Mouse (Mus musculus) liver, embryonic 15.5 days (tissue): ENCODE results near the gene Pdk4. TPM values are rescaled to one million over a fixed set of nuclear protein-coding genes. Genes with fewer than 3 reads are reported as not detected.
A peak's percentile ranks its signal among the peaks of the same experiment; 100 is the strongest.

ENCODE experiments used
- ATAC-seq: fragments of 200-750 bp; cut with Nextera tagmentation; 2 replicates; pipeline ENCODE4 v1.8.0; 2017; ENCODE audit warnings: moderate number of reproducible peaks, mild to moderate bottlenecking, moderate library complexity; ENCODE audit not compliant: insufficient read depth
- H3K27ac ChIP-seq: fragments of 300-500 bp; sonication (generic); replicated peaks from 2 replicates; pipeline ENCODE4 v1.5.1; 2015; ENCODE audit warnings: mild to moderate bottlenecking, inconsistent platforms
- H3K27me3 ChIP-seq: fragments of 300-500 bp; sonication (generic); 2 replicates; pipeline ENCODE4 v1.6.1; 2015; ENCODE audit warnings: mild to moderate bottlenecking, inconsistent platforms
- H3K36me3 ChIP-seq: fragments of 300-500 bp; sonication (generic); replicated peaks from 2 replicates; pipeline ENCODE4 v1.6.1; 2015; ENCODE audit warnings: moderate library complexity, mild to moderate bottlenecking, inconsistent platforms
- H3K4me1 ChIP-seq: fragments of 300-500 bp; sonication (generic); replicated peaks from 2 replicates; pipeline ENCODE4 v1.6.1; 2015; ENCODE audit warnings: inconsistent platforms
- H3K4me2 ChIP-seq: fragments of 300-500 bp; sonication (generic); 2 replicates; pipeline ENCODE4 v1.6.1; 2015; ENCODE audit warnings: moderate library complexity, mild to moderate bottlenecking, inconsistent platforms
- H3K4me3 ChIP-seq: fragments of 300-500 bp; sonication (generic); replicated peaks from 2 replicates; pipeline ENCODE4 v1.5.1; 2015; ENCODE audit warnings: mild to moderate bottlenecking, inconsistent platforms
- H3K9ac ChIP-seq: fragments of 300-500 bp; sonication (generic); 2 replicates; pipeline ENCODE4 v1.6.1; 2015; ENCODE audit warnings: moderate library complexity, mild to moderate bottlenecking, inconsistent platforms
- H3K9me3 ChIP-seq: fragments of 300-500 bp; sonication (generic); replicated peaks from 2 replicates; pipeline ENCODE4 v1.6.1; 2016; ENCODE audit warnings: inconsistent platforms
- WGBS: fragments of 180-500 bp; shearing (Covaris S2); methylation state at CpG from one replicate; pipeline ENCODE4 v1.1.7; 2015; ENCODE audit warnings: mixed read lengths; ENCODE audit not compliant: insufficient replicate concordance; 5-methylcytosine and 5-hydroxymethylcytosine counted together
- polyA plus RNA-seq: library from polyadenylated mRNA; unstranded; fragments of >200 nt; fragmentation: Nextera tagmentation; extraction: Ambion mirVana; gene quantifications from 2 replicates; pipeline ENCODE4 v1.2.1, GENCODE M21; 2015

The Pdk4 gene
- polyA plus RNA-seq, 1 experiment from 2014 or later = 2.8 TPM

DNA sequence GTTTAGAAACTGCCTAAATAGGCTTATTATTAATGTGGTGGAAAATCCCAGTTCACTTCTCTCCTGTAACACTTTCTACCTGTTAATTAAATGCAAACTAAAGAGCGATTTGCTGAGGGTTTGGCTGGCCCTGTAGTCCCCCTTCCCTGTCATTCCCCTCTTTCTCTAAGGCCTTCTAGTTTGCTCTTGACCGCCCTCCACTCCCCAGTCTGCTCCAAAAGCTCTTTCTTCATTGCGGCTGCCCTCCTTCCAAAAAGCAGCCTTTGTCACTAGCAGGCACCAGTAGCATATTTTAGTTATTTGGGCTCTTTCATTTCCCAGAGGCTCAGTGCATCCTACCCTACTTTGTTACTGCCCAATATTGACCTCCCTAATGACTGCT lies 736 bp upstream of the Pdk4 start:
- Histone ChIP-seq H3K4me2 (peak overlapping the region; percentile 58), H3K27me3 (peaks cover 8% of the 10 kb centered on the region), H3K9me3 (no peaks in the 10 kb centered on the region), H3K27ac (no peak overlapping the region), H3K9ac (no peak overlapping the region), H3K4me1 (no peaks in the 10 kb centered on the region), H3K4me3 (no peak overlapping the region), H3K36me3 (no peaks in the 10 kb centered on the region)
- 33% methylated on average over 3 of the region's 3 CpGs for WGBS
- ATAC-seq = no peak

DNA sequence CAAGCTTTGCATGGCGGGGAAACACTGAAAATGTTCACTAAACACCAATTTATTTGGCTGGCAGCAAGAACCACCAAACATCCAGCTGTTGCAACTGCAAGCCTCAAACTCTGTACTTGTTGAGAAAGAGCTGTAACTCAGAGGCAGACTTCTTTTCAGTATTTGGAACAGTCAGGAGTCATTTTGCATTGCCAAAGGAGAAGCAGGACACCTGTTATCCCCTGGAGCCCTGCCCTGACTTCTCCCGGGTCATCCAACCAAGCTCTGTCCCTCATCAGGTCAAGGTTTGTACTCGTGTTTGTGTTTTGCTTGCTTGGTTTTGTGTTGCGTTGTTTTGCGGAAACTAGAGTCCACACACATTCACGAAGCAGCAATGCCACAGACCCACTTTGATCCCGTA lies 11.1 kb downstream of the Pdk4 start:
- H3K4me3 ChIP-seq = no peak overlapping the region
- H3K27me3 ChIP-seq = no peaks in the 10 kb centered on the region
- H3K9ac ChIP-seq = no peak overlapping the region
- H3K27ac ChIP-seq = no peak overlapping the region
- ATAC-seq = no peak
- WGBS = 73% methylated on average over 7 of the region's 7 CpGs
- no peaks in the 10 kb centered on the region for H3K36me3 ChIP-seq
- H3K9me3 ChIP-seq = no peaks in the 10 kb centered on the region
- H3K4me1 ChIP-seq = no peaks in the 10 kb centered on the region
- no peak overlapping the region for H3K4me2 ChIP-seq

DNA sequence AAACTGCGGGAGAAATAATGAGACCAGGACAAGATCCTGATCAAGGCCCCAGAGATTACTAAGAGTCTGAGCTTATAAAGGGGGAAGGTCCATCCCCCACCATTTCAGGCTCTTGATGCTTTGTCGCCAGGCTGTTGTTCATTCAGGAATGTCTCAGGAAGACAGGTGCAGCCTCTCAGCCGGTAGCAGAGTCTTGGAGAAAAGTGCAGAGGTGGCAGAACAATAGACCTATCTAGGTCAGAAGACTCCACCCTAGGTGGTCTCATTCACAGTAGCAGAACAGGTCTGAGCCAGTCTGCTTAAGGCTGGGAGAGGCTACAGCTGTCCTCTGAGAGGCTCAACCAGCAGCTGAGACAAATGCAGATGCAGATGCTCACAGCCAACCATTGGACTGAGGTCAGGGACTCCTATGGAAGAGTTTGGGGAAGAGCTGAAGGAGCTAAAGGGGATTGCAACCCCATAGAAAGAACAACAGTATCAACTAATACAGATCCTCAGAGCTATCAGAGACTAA lies 13.8 kb downstream of the Pdk4 start:
- H3K36me3 ChIP-seq = no peaks in the 10 kb centered on the region
- no peak overlapping the region for H3K27ac ChIP-seq
- no peak for ATAC-seq
- 55% methylated on average over 3 of the region's 3 CpGs for WGBS
- no peak overlapping the region for H3K4me3 ChIP-seq
- H3K9ac ChIP-seq = no peak overlapping the region
- H3K27me3 ChIP-seq = no peaks in the 10 kb centered on the region
- no peak overlapping the region for H3K4me2 ChIP-seq
- no peaks in the 10 kb centered on the region for H3K4me1 ChIP-seq
- no peaks in the 10 kb centered on the region for H3K9me3 ChIP-seq

DNA sequence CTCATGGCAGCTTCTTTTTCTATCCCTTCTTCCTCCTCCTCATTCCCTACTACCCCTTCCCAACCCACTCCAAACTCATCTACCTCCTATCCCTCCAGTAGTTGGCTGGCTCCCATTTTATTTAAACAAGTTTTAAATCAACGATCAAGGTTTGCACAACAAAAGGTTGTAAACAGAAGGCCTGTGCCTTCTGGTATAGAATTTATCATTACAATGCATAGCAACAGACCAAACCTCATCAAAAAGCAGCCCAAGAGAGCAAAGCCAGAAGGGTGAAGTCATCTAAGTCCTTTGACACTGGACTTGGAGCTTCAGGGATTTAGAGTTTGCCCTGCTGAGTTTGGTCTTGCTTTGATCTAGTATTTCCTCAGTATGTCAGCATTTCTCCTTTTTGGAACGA lies 15.0 kb downstream of the Pdk4 start:
- ATAC-seq = no peak
- H3K4me3 ChIP-seq = no peak overlapping the region
- no peaks in the 10 kb centered on the region for H3K4me1 ChIP-seq
- H3K36me3 ChIP-seq = no peaks in the 10 kb centered on the region
- WGBS = 59% methylated on average over 2 of the region's 2 CpGs
- no peak overlapping the region for H3K4me2 ChIP-seq
- no peaks in the 10 kb centered on the region for H3K27me3 ChIP-seq
- H3K9ac ChIP-seq = no peak overlapping the region
- no peak overlapping the region for H3K27ac ChIP-seq
- no peaks in the 10 kb centered on the region for H3K9me3 ChIP-seq

DNA sequence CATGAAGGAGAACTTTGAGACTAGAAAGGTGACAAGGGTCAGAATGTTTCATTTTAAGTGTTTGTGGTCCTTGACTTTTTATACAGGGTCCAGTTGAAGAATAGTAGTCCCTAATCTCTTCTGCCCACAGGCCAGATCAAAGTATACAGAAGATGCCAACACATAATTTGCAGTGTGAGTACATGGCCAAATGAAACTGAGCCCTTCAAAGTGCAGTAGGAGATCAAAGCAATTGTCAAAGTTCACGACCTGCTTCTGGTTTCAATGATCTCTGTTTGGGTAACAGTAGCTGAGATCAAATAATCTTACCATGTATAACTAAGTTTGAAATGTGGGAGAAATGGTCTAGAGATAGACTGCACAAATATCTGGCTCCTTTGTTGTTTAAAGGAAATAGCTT lies 22.1 kb downstream of the Pdk4 start:
- Histone ChIP-seq H3K36me3 (no peaks in the 10 kb centered on the region), H3K27me3 (no peaks in the 10 kb centered on the region), H3K27ac (no peak overlapping the region), H3K4me3 (no peak overlapping the region), H3K4me2 (no peak overlapping the region), H3K4me1 (no peaks in the 10 kb centered on the region), H3K9me3 (no peaks in the 10 kb centered on the region), H3K9ac (no peak overlapping the region)
- ATAC-seq = no peak
- 30% methylated on average over 1 of the region's 1 CpGs for WGBS

DNA sequence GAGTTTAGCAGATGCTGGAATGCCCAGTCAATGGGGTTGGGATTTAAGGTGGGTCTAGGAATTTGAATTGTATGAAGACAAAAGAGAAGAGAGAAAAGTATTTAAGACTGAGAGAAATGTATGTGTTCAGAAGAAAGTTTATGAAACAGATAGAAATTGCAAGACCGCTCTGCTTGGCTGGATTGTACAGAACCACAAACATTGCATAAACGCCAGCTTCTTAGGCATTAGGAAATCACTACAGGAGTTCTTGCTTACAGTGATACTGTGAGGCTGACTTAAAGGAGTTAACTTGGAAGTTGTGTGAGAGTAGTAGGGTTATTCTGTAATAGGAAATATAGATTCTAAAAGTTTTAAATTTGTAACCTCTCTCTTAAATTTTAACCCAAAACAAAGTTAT lies 23.4 kb downstream of the Pdk4 start:
- Histone ChIP-seq H3K4me2 (no peak overlapping the region), H3K27ac (no peak overlapping the region), H3K4me1 (no peaks in the 10 kb centered on the region), H3K27me3 (no peaks in the 10 kb centered on the region), H3K4me3 (no peak overlapping the region), H3K9ac (no peak overlapping the region), H3K36me3 (no peaks in the 10 kb centered on the region), H3K9me3 (no peaks in the 10 kb centered on the region)
- no peak for ATAC-seq
- WGBS = 57% methylated on average over 2 of the region's 2 CpGs

DNA sequence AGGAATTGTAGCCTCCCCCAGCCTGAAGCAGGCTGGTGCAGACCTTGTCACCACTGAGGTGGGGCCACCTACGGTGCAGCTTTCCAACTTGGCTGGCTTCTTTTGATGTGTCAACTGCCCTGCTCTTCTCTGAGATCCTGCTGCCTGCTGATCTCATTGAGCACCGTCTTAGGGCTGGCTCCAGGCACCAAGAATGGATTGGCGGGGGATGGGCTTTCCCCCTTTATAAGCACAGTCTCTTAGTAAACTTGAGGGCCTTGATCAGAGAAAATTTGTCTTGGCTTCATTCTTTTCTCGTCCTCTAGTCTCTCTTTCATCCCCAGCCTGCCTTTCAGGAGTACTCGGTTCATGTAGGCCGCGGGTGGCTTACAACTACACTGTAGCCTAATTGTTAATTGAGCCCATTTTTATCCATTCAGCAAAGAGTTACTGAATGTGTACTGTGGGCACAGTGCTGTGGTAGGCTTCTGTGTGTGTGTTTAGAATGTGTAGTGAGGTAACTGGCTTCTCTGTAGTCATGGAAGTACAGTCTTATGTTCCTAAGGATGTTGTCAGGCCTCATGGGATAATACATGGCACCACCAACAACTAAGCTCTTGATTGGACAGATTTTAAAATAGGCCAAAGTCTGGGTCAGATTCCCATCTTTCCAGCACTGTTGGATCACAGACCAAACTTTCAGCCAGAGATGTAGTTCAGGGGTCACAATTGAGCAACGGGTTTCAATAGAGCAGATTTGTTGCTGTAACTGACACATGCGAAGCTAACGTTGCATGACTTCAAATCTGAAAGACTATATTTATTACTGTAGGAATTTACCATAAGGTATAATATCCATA lies 25.4 kb downstream of the Pdk4 start:
- no peak overlapping the region for H3K4me3 ChIP-seq
- H3K27ac ChIP-seq = no peak overlapping the region
- H3K36me3 ChIP-seq = no peaks in the 10 kb centered on the region
- WGBS = 66% methylated on average over 10 of the region's 10 CpGs
- H3K9me3 ChIP-seq = no peaks in the 10 kb centered on the region
- no peaks in the 10 kb centered on the region for H3K27me3 ChIP-seq
- no peak overlapping the region for H3K9ac ChIP-seq
- no peaks in the 10 kb centered on the region for H3K4me1 ChIP-seq
- no peak overlapping the region for H3K4me2 ChIP-seq
- peak; percentile 37 for ATAC-seq

DNA sequence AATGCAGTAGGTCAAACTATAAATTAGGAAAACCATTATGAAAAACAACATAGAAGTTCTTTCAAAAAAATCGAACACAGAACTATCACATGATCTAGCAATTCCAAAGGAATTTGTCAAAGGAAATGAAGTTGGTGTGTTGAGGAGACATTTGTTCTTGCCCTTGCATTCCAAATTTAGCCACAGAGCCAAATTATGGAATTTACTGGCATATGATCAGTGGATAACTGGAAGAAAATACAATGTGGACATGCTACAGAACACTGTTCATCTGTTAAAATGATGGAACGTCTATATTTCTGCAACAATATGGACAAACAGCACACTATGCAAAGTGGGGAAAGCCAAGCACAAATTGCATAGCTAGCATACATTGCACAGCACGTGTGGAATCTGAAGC lies 40.3 kb downstream of the Pdk4 start:
- Histone ChIP-seq H3K9ac (no peak overlapping the region), H3K27me3 (no peaks in the 10 kb centered on the region), H3K9me3 (no peaks in the 10 kb centered on the region), H3K4me3 (no peak overlapping the region), H3K4me2 (no peak overlapping the region), H3K27ac (no peak overlapping the region), H3K36me3 (no peaks in the 10 kb centered on the region), H3K4me1 (no peaks in the 10 kb centered on the region)
- WGBS = 50% methylated on average over 3 of the region's 3 CpGs
- ATAC-seq = no peak

DNA sequence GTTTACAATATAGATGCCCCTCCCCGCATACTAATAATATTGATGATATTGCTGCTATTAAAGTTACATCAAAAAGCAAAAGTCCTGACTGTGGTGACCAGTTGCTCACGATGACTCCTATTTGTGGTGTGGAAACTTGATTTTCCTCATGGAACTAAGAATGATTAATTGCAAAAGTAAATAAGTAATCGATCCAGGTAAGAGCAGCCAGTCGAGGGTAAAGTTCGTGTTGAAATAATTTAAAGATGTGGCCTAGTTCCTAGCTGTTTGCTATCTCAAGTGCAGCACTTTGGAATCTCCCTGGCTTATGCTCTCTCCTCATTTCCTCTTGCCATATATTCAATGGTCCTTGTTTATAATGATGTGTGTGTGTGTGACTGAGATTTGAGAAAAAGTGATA lies 46.2 kb downstream of the Pdk4 start:
- Histone ChIP-seq H3K9ac (no peak overlapping the region), H3K27ac (no peak overlapping the region), H3K9me3 (no peaks in the 10 kb centered on the region), H3K4me3 (no peak overlapping the region), H3K36me3 (no peaks in the 10 kb centered on the region), H3K4me1 (peaks cover 3% of the 10 kb centered on the region; the same call in 1 of the 2 replicates), H3K4me2 (no peak overlapping the region), H3K27me3 (no peaks in the 10 kb centered on the region)
- ATAC-seq = no peak
- 63% methylated on average over 5 of the region's 5 CpGs for WGBS

DNA sequence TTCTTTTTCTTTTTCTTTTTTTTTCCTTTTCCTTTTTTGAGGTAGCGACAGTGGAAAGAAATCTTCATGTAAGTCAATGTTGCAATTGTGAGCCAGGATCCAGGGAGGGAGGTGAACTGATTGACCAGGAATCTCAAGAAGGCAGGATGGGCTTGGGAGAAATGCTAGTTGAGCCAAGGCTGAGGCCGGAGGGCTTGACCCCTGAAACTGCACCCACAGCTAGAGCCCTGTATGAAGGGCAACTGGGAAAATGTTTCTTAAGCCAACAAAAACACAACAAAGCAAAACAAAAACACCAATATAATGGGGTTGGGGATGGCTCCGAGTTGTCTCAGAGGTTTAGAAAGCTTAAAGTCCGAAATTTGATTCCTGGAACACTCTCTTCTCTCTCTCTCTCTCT lies 47.7 kb downstream of the Pdk4 start:
- Histone ChIP-seq H3K9me3 (no peaks in the 10 kb centered on the region), H3K4me1 (peaks cover 4% of the 10 kb centered on the region), H3K36me3 (no peaks in the 10 kb centered on the region), H3K9ac (no peak overlapping the region), H3K4me2 (no peak overlapping the region), H3K4me3 (no peak overlapping the region), H3K27ac (no peak overlapping the region), H3K27me3 (no peaks in the 10 kb centered on the region)
- ATAC-seq = no peak
- 53% methylated on average over 4 of the region's 4 CpGs for WGBS

DNA sequence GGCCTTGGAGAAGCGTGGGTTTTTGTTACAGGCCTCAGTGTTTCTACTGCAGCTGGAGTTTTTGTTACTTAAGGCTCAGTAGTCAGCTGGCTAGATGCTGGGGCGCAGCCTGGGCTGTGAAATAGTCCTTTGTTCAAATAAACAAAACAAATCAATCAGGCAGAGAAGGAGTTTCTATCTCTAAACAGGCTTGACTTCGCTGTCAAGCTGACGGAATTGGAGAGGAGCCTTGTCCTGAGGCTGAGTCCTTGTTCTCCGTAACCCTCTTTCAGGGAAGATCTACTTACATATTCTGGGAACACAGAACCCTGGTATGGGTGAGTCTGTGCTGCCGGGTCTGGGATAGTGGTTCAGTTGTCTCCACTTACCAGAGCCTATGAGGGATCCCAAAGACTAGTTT lies 48.6 kb downstream of the Pdk4 start:
- Histone ChIP-seq H3K4me2 (no peak overlapping the region), H3K36me3 (no peaks in the 10 kb centered on the region), H3K9me3 (no peaks in the 10 kb centered on the region), H3K4me1 (peaks cover 12% of the 10 kb centered on the region), H3K4me3 (no peak overlapping the region), H3K9ac (no peak overlapping the region), H3K27me3 (no peaks in the 10 kb centered on the region), H3K27ac (no peak overlapping the region)
- no peak for ATAC-seq
- 70% methylated on average over 6 of the region's 6 CpGs for WGBS

DNA sequence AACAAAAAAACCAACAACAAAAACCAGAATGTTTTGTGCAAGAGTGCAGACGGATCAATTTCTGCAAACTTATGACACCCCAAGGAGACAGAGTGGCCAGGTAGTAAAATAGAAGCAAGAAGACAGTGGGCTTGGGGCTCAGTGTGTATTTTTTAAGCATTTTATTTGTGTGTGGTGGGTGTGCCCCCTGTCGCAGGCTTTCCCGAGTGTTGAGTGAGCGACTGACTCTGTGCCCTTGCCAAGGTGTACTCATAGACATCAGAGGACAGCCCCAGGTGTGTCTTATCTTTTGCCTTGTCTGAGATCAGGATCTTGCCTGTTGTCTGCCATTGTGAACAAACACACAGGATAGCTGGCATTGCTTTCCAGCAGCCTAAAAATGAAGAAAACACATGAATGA lies 49.1 kb downstream of the Pdk4 start:
- Histone ChIP-seq H3K4me2 (no peak overlapping the region), H3K9me3 (no peaks in the 10 kb centered on the region), H3K36me3 (no peaks in the 10 kb centered on the region), H3K27me3 (no peaks in the 10 kb centered on the region), H3K27ac (no peak overlapping the region), H3K9ac (no peak overlapping the region), H3K4me1 (peaks cover 16% of the 10 kb centered on the region), H3K4me3 (no peak overlapping the region)
- 83% methylated on average over 4 of the region's 4 CpGs for WGBS
- no peak for ATAC-seq
